Comparison of ENCODE assay signal across 9 mouse cellular contexts in genomic region chr6:137756310-137756709, GRCm38 (mm10). TPM values are rescaled to one million over a fixed set of nuclear protein-coding genes. Genes with fewer than 3 reads are reported as not detected.
DNase-seq lines count a peak whose midpoint lies in the region; TF ChIP-seq lines count a peak whose summit lies in the region.
"Had no signal": no experiment of that assay in that cellular context is flagged by ENCODE, and none has a peak within 500 bp of the region (broad histone marks: within the 10 kb centered on the region; RNA-seq: fewer than 3 reads in every experiment).

No protein-coding gene starts in this region.

- WGBS in heart, embryonic 10.5 days: 63% methylated on average over 5 of the region's 5 CpGs
- WGBS in spleen, adult 2 months: 65% methylated on average over 5 of the region's 5 CpGs

- peaks cover 23% of the 10 kb centered on the region for H3K4me1 ChIP-seq in heart, embryonic 10.5 days
- peaks cover 2% of the 10 kb centered on the region; the same call in 1 of the 2 replicates for H3K4me1 ChIP-seq in spleen, adult 2 months (ENCODE audit: control insufficient read depth, insufficient read depth, insufficient read length)

- H3K4me3 ChIP-seq in heart, embryonic 10.5 days: no peak overlapping the region
- H3K4me3 ChIP-seq in spleen, adult 2 months (ENCODE audit: extremely low read depth, insufficient read depth, insufficient read length): no peak overlapping the region
- H3K4me3 ChIP-seq: myocyte had no signal

- no peaks in the 10 kb centered on the region for H3K27me3 ChIP-seq in heart, embryonic 10.5 days (ENCODE audit: insufficient read depth, poor library complexity, severe bottlenecking)
- H3K27me3 ChIP-seq in spleen, adult 2 months (ENCODE audit: control insufficient read depth, insufficient read depth, low read length): no peaks in the 10 kb centered on the region

- H3K36me3 ChIP-seq in heart, embryonic 10.5 days: peaks cover 11% of the 10 kb centered on the region
- H3K36me3 ChIP-seq in spleen, adult 2 months (ENCODE audit: control insufficient read depth, insufficient read depth, low read length): peaks cover 2% of the 10 kb centered on the region; the same call in 1 of the 2 replicates

- peak; percentile 18; the same call in 1 of the 2 replicates for TF ChIP-seq CTCF in spleen, adult 2 months (IDR thresholded peaks at IDR 0.05; ENCODE audit: extremely low read depth, insufficient read depth, insufficient read length, insufficient replicate concordance)
- TF ChIP-seq CTCF in brain, embryonic 14.5 days (IDR thresholded peaks at IDR 0.05; ENCODE audit: borderline replicate concordance, extremely low read depth, insufficient read depth, insufficient read length): peak; percentile 66; the same call in 1 of the 2 replicates

- intact Hi-C loops in heart, postnatal 25 days (cut with DNase I): no loop called here

- TF ChIP-seq POLR2A in spleen, adult 2 months (IDR thresholded peaks at IDR 0.05; ENCODE audit: low read depth, low read length): no peak
- TF ChIP-seq POLR2A in brain, embryonic 14.5 days (IDR thresholded peaks at IDR 0.05; ENCODE audit: borderline replicate concordance, extremely low read depth, insufficient read depth, insufficient read length, poor library complexity, severe bottlenecking): no peak

- H3K27ac ChIP-seq in heart, embryonic 10.5 days: no peak overlapping the region
- no peak overlapping the region for H3K27ac ChIP-seq in spleen, adult 2 months (ENCODE audit: insufficient read depth, low read length)

- H3K9me3 ChIP-seq in heart, embryonic 10.5 days: no peaks in the 10 kb centered on the region

- peak; percentile 74 for DNase-seq in heart, embryonic 10.5 days (ENCODE audit: low spot score)
- DNase-seq in heart, postnatal 25 days (ENCODE audit: low spot score): no peak
- DNase-seq in spleen, adult 2 months (ENCODE audit: low read depth in 1 of 2, low spot score in 2 of 2): peak in 1 of 2 experiments; percentile 23
- no peak for DNase-seq in spleen, adult 12 weeks (ENCODE audit: low spot score)
- peak; percentile 40 for DNase-seq in brain, embryonic 14.5 days (ENCODE audit: low read depth)
- peak; percentile 55 for DNase-seq in mesoderm, embryonic 11.5 days (ENCODE audit: low read depth, low spot score)
- DNase-seq in urinary bladder, postnatal 25 days (ENCODE audit: low spot score): no peak
- no peak for DNase-seq in urinary bladder, postnatal 4 days (ENCODE audit: low spot score in 2 of 2)

RNA-seq across cellular contexts. Expression of gene Dera, which starts 2.0 kb away (rescaled TPM):
- polyA plus RNA-seq in heart, embryonic 10.5 days (2016; fragmentation: Nextera tagmentation; extraction: Ambion mirVana): 76.1 and 79.9 TPM in 2 replicates
- total RNA-seq in heart, postnatal 25 days (2021): 1 to 10 TPM; 5.5 to 8.8 TPM
- polyA plus RNA-seq in spleen, adult 2 months (2012; rRNA removed): 7.2 and 7.8 TPM in 2 replicates
- 6.0 and 6.4 TPM in 2 replicates for polyA plus RNA-seq in brain, embryonic 14.5 days (2012; rRNA removed)

RNA-seq across cellular contexts. Expression of gene Strap, which starts 21.4 kb away (rescaled TPM):
- polyA plus RNA-seq in heart, embryonic 10.5 days (2016; fragmentation: Nextera tagmentation; extraction: Ambion mirVana): 154 and 170 TPM in 2 replicates
- total RNA-seq in heart, postnatal 25 days (2021): 10 to 100 TPM; 84.7 to 88.3 TPM
- polyA plus RNA-seq in spleen, adult 2 months (2012; rRNA removed): 18.8 and 34.0 TPM in 2 replicates
- 68.0 and 75.4 TPM in 2 replicates for polyA plus RNA-seq in brain, embryonic 14.5 days (2012; rRNA removed)

Comparison
In these comparisons a context has a peak if more than half of its experiments do, and no peak if none do; other contexts are left out.
1. DNase-seq: peak in heart, embryonic 10.5 days (single experiment), brain, embryonic 14.5 days (single experiment) and mesoderm, embryonic 11.5 days (single experiment); none in heart, postnatal 25 days (single experiment), spleen, adult 12 weeks (single experiment), urinary bladder, postnatal 25 days (single experiment) and urinary bladder, postnatal 4 days (0 of 2).